ENCODE assay signal across 8 mouse cellular contexts in genomic region chr5:120511643-120512220, GRCm38 (mm10). TPM values are rescaled to one million over a fixed set of nuclear protein-coding genes. Genes with fewer than 3 reads are reported as not detected.
A peak's percentile ranks its signal among the peaks of the same experiment; 100 is the strongest.
DNase-seq lines count a peak whose midpoint lies in the region; ATAC-seq lines count a peak whose summit lies in the region.

No protein-coding gene starts in this region.

- peak overlapping the region; percentile 60 for H3K4me3 ChIP-seq in heart, embryonic 13.5 days
- peak overlapping the region; percentile 60 for H3K4me3 ChIP-seq in limb, embryonic 10.5 days
- peak overlapping the region; percentile 44; the same call in 1 of the 2 replicates for H3K4me3 ChIP-seq in midbrain, embryonic 12.5 days

- DNase-seq in cerebellum, adult 9-10 months: peak; percentile 48
- no peak for DNase-seq in cerebellum, postnatal 10 days
- peak; percentile 14 for DNase-seq in brain, adult 2 months (ENCODE audit: low read depth, low spot score)
- no peak for DNase-seq in limb, embryonic 10.5 days (ENCODE audit: low spot score)
- DNase-seq in left cerebral cortex, postnatal 4 days: no peak
- DNase-seq in left cerebral cortex, postnatal 14 days (ENCODE audit: low spot score in 2 of 2): no peak

- no peaks in the 10 kb centered on the region for H3K9me3 ChIP-seq in heart, embryonic 13.5 days
- H3K9me3 ChIP-seq in limb, embryonic 10.5 days (replicated peaks): no peaks in the 10 kb centered on the region
- no peaks in the 10 kb centered on the region for H3K9me3 ChIP-seq in midbrain, embryonic 12.5 days

- H3K4me1 ChIP-seq in heart, embryonic 13.5 days: peaks cover 42% of the 10 kb centered on the region
- peaks cover 47% of the 10 kb centered on the region for H3K4me1 ChIP-seq in limb, embryonic 10.5 days
- peaks cover 15% of the 10 kb centered on the region for H3K4me1 ChIP-seq in midbrain, embryonic 12.5 days

- peaks cover 6% of the 10 kb centered on the region; the same call in 1 of the 2 replicates for H3K27me3 ChIP-seq in heart, embryonic 13.5 days (replicated peaks)
- peaks cover 23% of the 10 kb centered on the region for H3K27me3 ChIP-seq in limb, embryonic 10.5 days (ENCODE audit: low read depth, poor library complexity, severe bottlenecking)
- H3K27me3 ChIP-seq in midbrain, embryonic 12.5 days: peaks cover 15% of the 10 kb centered on the region

- WGBS in heart, embryonic 13.5 days: 24% methylated on average over 14 of the region's 14 CpGs
- 34% methylated on average over 14 of the region's 14 CpGs for WGBS in limb, embryonic 10.5 days
- WGBS in midbrain, embryonic 12.5 days: 37% methylated on average over 13 of the region's 14 CpGs

- H3K4me2 ChIP-seq in heart, embryonic 13.5 days: peak overlapping the region; percentile 72
- H3K4me2 ChIP-seq in midbrain, embryonic 12.5 days (replicated peaks): peak overlapping the region; percentile 60

- no peak overlapping the region for H3K27ac ChIP-seq in heart, embryonic 13.5 days (replicated peaks)
- H3K27ac ChIP-seq in limb, embryonic 10.5 days: peak overlapping the region; percentile 69; the same call in 1 of the 2 replicates
- no peak overlapping the region for H3K27ac ChIP-seq in midbrain, embryonic 12.5 days (replicated peaks)

- no peak for ATAC-seq in heart, embryonic 13.5 days (ENCODE audit: extremely low read depth, insufficient number of reproducible peaks, low FRiP score, low TSS enrichment)
- ATAC-seq in midbrain, embryonic 12.5 days (ENCODE audit: low FRiP score, low read depth): no peak

- H3K36me3 ChIP-seq in heart, embryonic 13.5 days: no peaks in the 10 kb centered on the region
- no peaks in the 10 kb centered on the region for H3K36me3 ChIP-seq in limb, embryonic 10.5 days
- no peaks in the 10 kb centered on the region for H3K36me3 ChIP-seq in midbrain, embryonic 12.5 days

- intact Hi-C loops in left cerebral cortex, postnatal 4 days (cut with DNase I): loop anchor here (5.0 kb wide), 1 partner anchor 91 kb away; no protein-coding TSS in a partner anchor
- intact Hi-C loops in left cerebral cortex, postnatal 14 days (cut with DNase I): no loop called here

- H3K9ac ChIP-seq in heart, embryonic 13.5 days: peak overlapping the region; percentile 77
- H3K9ac ChIP-seq in midbrain, embryonic 12.5 days (replicated peaks): no peak overlapping the region

RNA-seq across cellular contexts. Expression of gene Slc8b1, which starts 0.8 kb away (rescaled TPM):
- 4.5 and 4.6 TPM in 2 replicates for polyA plus RNA-seq in heart, embryonic 13.5 days (2015; fragmentation: Nextera tagmentation; extraction: Ambion mirVana)
- 3.7 and 4.4 TPM in 2 replicates for polyA plus RNA-seq in limb, embryonic 10.5 days (2016; fragmentation: Nextera tagmentation; extraction: Ambion mirVana)
- 3.1 TPM in 2 replicates for polyA plus RNA-seq in midbrain, embryonic 12.5 days (2016; fragmentation: Nextera tagmentation; extraction: Ambion mirVana)
- total RNA-seq in left cerebral cortex, postnatal 4 days (2021): 1 to 10 TPM; 3.3 to 4.6 TPM
- total RNA-seq in left cerebral cortex, postnatal 14 days (2021): 1 to 10 TPM; 5.2 to 5.4 TPM

RNA-seq across cellular contexts. Expression of gene Plbd2, which starts 8.3 kb away (rescaled TPM):
- 41.5 and 46.1 TPM in 2 replicates for polyA plus RNA-seq in heart, embryonic 13.5 days (2015; fragmentation: Nextera tagmentation; extraction: Ambion mirVana)
- polyA plus RNA-seq in limb, embryonic 10.5 days (2016; fragmentation: Nextera tagmentation; extraction: Ambion mirVana): 41.3 and 43.1 TPM in 2 replicates
- polyA plus RNA-seq in midbrain, embryonic 12.5 days (2016; fragmentation: Nextera tagmentation; extraction: Ambion mirVana): 31.5 and 36.2 TPM in 2 replicates
- 10 to 100 TPM; 38.8 to 43.9 TPM for total RNA-seq in left cerebral cortex, postnatal 4 days (2021)
- 10 to 100 TPM; 77.4 to 81.8 TPM for total RNA-seq in left cerebral cortex, postnatal 14 days (2021)

RNA-seq across cellular contexts. Expression of gene Sds, which starts 35.4 kb away (rescaled TPM):
- 0.25 TPM in 1 of 2 replicates, not detected in the other for polyA plus RNA-seq in heart, embryonic 13.5 days (2015; fragmentation: Nextera tagmentation; extraction: Ambion mirVana)
- polyA plus RNA-seq in limb, embryonic 10.5 days (2016; fragmentation: Nextera tagmentation; extraction: Ambion mirVana): not detected in 2 replicates
- not detected in 2 replicates for polyA plus RNA-seq in midbrain, embryonic 12.5 days (2016; fragmentation: Nextera tagmentation; extraction: Ambion mirVana)
- total RNA-seq in left cerebral cortex, postnatal 4 days (2021): not detected
- not detected for total RNA-seq in left cerebral cortex, postnatal 14 days (2021)

RNA-seq across cellular contexts. Expression of gene Sdsl, which starts 39.1 kb away (rescaled TPM):
- 10.9 and 11.3 TPM in 2 replicates for polyA plus RNA-seq in heart, embryonic 13.5 days (2015; fragmentation: Nextera tagmentation; extraction: Ambion mirVana)
- 5.2 and 5.6 TPM in 2 replicates for polyA plus RNA-seq in limb, embryonic 10.5 days (2016; fragmentation: Nextera tagmentation; extraction: Ambion mirVana)
- 6.4 and 7.5 TPM in 2 replicates for polyA plus RNA-seq in midbrain, embryonic 12.5 days (2016; fragmentation: Nextera tagmentation; extraction: Ambion mirVana)
- 1 to 10 TPM; 2.4 to 3.7 TPM for total RNA-seq in left cerebral cortex, postnatal 4 days (2021)
- 1 to 10 TPM; 5.1 to 5.4 TPM for total RNA-seq in left cerebral cortex, postnatal 14 days (2021)

Comparison
In these comparisons a context has a peak if more than half of its experiments do, and no peak if none do; other contexts are left out.
1. DNase-seq: peak in cerebellum, adult 9-10 months (single experiment) and brain, adult 2 months (single experiment); none in cerebellum, postnatal 10 days (0 of 2), limb, embryonic 10.5 days (single experiment), left cerebral cortex, postnatal 4 days (single experiment) and left cerebral cortex, postnatal 14 days (0 of 2).
2. Peak in every context shown above with its lines, with median percentiles within 50 percentile points of each other: H3K4me3 ChIP-seq.